In the genomic region with DNA sequence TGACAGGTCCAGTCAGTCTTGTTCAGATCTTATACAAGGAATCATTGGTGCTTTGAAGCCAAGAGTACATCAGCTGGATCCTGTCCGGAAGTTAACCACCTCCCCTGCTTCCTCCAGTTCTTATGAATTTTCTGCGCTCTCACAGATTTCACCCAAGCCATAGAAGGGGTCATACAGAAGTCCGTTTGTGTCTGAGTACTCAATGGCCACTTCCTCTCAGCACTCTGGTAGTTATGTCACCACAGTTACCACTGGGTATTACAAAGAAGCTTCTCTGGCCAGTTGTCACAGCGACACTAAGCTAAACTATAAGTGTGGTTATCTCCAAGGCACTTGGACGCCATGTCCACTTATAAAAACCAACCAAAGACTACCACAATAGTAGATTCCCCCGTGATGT, we compare ENCODE assay signal across 21 mouse cellular contexts.
DNase-seq lines count a peak whose midpoint lies in the region; ATAC-seq lines count a peak whose summit lies in the region.
"Had no signal": no experiment of that assay in that cellular context is flagged by ENCODE, and none has a peak within 500 bp of the region (broad histone marks: within the 10 kb centered on the region; RNA-seq: fewer than 3 reads in every experiment).

No protein-coding gene starts in this region.

- H3K9ac ChIP-seq in forebrain, embryonic 11.5 days (ENCODE audit: low read length): no peak overlapping the region
- H3K9ac ChIP-seq: embryonic facial prominence, embryonic 12.5 days; forebrain, embryonic 12.5 days had no signal

- no peak overlapping the region for H3K4me3 ChIP-seq in forebrain, embryonic 11.5 days (ENCODE audit: low read depth, low read length)
- H3K4me3 ChIP-seq: embryonic facial prominence, embryonic 10.5 days; embryonic facial prominence, embryonic 12.5 days; forebrain, embryonic 12.5 days had no signal

- peak; percentile 43; the same call in 1 of the 2 replicates for ATAC-seq in common myeloid progenitor, adult 5-6 weeks (replicated peaks; ENCODE audit: low read depth, poor library complexity, severe bottlenecking)
- ATAC-seq in megakaryocyte progenitor cell, adult 5-6 weeks (replicated peaks; ENCODE audit: poor library complexity): peak; percentile 69
- no peak for ATAC-seq in forebrain, embryonic 11.5 days (replicated peaks; ENCODE audit: low FRiP score)
- ATAC-seq: activated CD4-positive, CD25-positive, alpha-beta regulatory T cell, adult 4 months; forebrain, embryonic 14.5 days; forebrain, embryonic 16.5 days; Patski had no signal

- no peaks in the 10 kb centered on the region for H3K9me3 ChIP-seq in forebrain, embryonic 11.5 days (ENCODE audit: control insufficient read depth, low read length)
- H3K9me3 ChIP-seq: embryonic facial prominence, embryonic 10.5 days; embryonic facial prominence, embryonic 12.5 days; forebrain, embryonic 12.5 days had no signal

- DNase-seq in 416B (ENCODE audit: low read depth): peak; percentile 82
- no peak for DNase-seq in forebrain, embryonic 11.5 days (ENCODE audit: low spot score)
- DNase-seq in kidney, postnatal 14 days: no peak
- DNase-seq: adrenal gland, adult 8-10 months; adrenal gland, postnatal 14 days; adrenal gland, postnatal 36 days; cerebellum, adult 11-12 months; cerebellum, adult 2 months; cerebellum, adult 9-11 months; cerebellum, postnatal 14 days; cerebellum, postnatal 36 days had no signal

- peaks cover 3% of the 10 kb centered on the region; the same call in 1 of the 2 replicates for H3K27me3 ChIP-seq in forebrain, embryonic 11.5 days (ENCODE audit: control insufficient read depth, insufficient read depth, low read length)
- H3K27me3 ChIP-seq: embryonic facial prominence, embryonic 12.5 days had no signal

- H3K4me2 ChIP-seq in forebrain, embryonic 11.5 days (ENCODE audit: low read depth, low read length, severe bottlenecking): no peak overlapping the region
- H3K4me2 ChIP-seq: embryonic facial prominence, embryonic 12.5 days; forebrain, embryonic 12.5 days had no signal

- WGBS in forebrain, embryonic 11.5 days: 83% methylated on average over 6 of the region's 6 CpGs

- H3K4me1 ChIP-seq in forebrain, embryonic 11.5 days (replicated peaks; ENCODE audit: control insufficient read depth, insufficient read depth, low read length): no peaks in the 10 kb centered on the region
- H3K4me1 ChIP-seq: forebrain, embryonic 12.5 days had no signal

- H3K36me3 ChIP-seq in forebrain, embryonic 11.5 days (ENCODE audit: control insufficient read depth, insufficient read depth, low read length): no peaks in the 10 kb centered on the region
- H3K36me3 ChIP-seq: embryonic facial prominence, embryonic 12.5 days; forebrain, embryonic 12.5 days; G1E had no signal

- H3K27ac ChIP-seq in forebrain, embryonic 11.5 days (ENCODE audit: low read depth, low read length): no peak overlapping the region
- H3K27ac ChIP-seq: embryonic facial prominence, embryonic 10.5 days; embryonic facial prominence, embryonic 12.5 days; forebrain, embryonic 12.5 days had no signal
